Mouse (Mus musculus) heart, postnatal 0 days (tissue): ENCODE measurements around the gene Nrarp. TPM values are rescaled to one million over a fixed set of nuclear protein-coding genes. Genes with fewer than 3 reads are reported as not detected.

Experiments used
- ATAC-seq: fragments of 200-750 bp; cut with Nextera tagmentation; 2 replicates; pipeline ENCODE4 v1.8.0; 2017; ENCODE audit warnings: low read depth, moderate number of reproducible peaks, moderate library complexity; ENCODE audit not compliant: insufficient read depth
- DNase-seq: peaks from one replicate; pipeline ENCODE4 v3.0.0-alpha.2; 2016; ENCODE audit warnings: low spot score
- H3K27ac ChIP-seq: fragments of 300-500 bp; sonication (generic); 2 replicates; pipeline ENCODE4 v1.5.1; 2014; ENCODE audit warnings: low read depth, mild to moderate bottlenecking
- H3K27me3 ChIP-seq: fragments of 300-500 bp; sonication (generic); 2 replicates; pipeline ENCODE4 v1.6.1; 2014; ENCODE audit warnings: low read length, mixed read lengths; ENCODE audit not compliant: control insufficient read depth, insufficient read depth
- H3K36me3 ChIP-seq: fragments of 300-500 bp; sonication (generic); replicated peaks from 2 replicates; pipeline ENCODE4 v1.6.1; 2014; ENCODE audit warnings: low read length, mixed read lengths; ENCODE audit not compliant: control insufficient read depth, insufficient read depth
- H3K4me1 ChIP-seq: fragments of 300-500 bp; sonication (generic); 2 replicates; pipeline ENCODE4 v1.6.1; 2014; ENCODE audit warnings: antibody characterized with exemption; ENCODE audit not compliant: control insufficient read depth, insufficient read depth
- H3K4me2 ChIP-seq: fragments of 300-500 bp; sonication (generic); 2 replicates; pipeline ENCODE4 v1.6.1; 2014; ENCODE audit warnings: low read depth, mild to moderate bottlenecking, low read length, moderate library complexity
- H3K4me3 ChIP-seq: fragments of 300-500 bp; sonication (generic); 2 replicates; pipeline ENCODE4 v1.5.1; 2014; ENCODE audit warnings: low read depth, low read length
- H3K9ac ChIP-seq: fragments of 300-500 bp; sonication (generic); replicated peaks from 2 replicates; pipeline ENCODE4 v1.6.1; 2014; ENCODE audit warnings: low read depth, low read length, mixed read lengths
- H3K9me3 ChIP-seq: fragments of 300-500 bp; sonication (generic); replicated peaks from 2 replicates; pipeline ENCODE4 v1.6.1; 2016; ENCODE audit warnings: low read length; ENCODE audit not compliant: control insufficient read depth
- CTCF ChIP-seq: IDR thresholded peaks from 2 replicates; pipeline ENCODE4 v1.5.1; 2016; ENCODE audit warnings: antibody characterized with exemption, control low read depth, low read depth
- EP300 ChIP-seq: IDR thresholded peaks from 2 replicates; pipeline ENCODE4 v1.6.1; 2016; ENCODE audit warnings: antibody characterized with exemption, low read depth
- WGBS: fragments of 180-500 bp; shearing (Covaris S2); extraction: QIAGEN DNeasy Blood & Tissue Kit; methylation state at CpG from one replicate; pipeline ENCODE4 v1.1.7; 2014; 5-methylcytosine and 5-hydroxymethylcytosine counted together
- polyA plus RNA-seq: library from polyadenylated mRNA; unstranded; fragments of >200 nt; fragmentation: Nextera tagmentation; extraction: Ambion mirVana; gene quantifications from 2 replicates; pipeline ENCODE4 v1.2.1, GENCODE M21; 2015
- total RNA-seq: library from RNA; depleted of rRNA; stranded (reverse); fragments of >200 nt; gene quantifications from 2 replicates; pipeline ENCODE4 v1.2.3, GENCODE M21; 2014; ENCODE audit warnings: low replicate concordance; rRNA removed

The Nrarp gene
- total and polyA plus RNA-seq, 2 experiments from 2014 or later, result 8.8 to 38.1 TPM

DNA sequence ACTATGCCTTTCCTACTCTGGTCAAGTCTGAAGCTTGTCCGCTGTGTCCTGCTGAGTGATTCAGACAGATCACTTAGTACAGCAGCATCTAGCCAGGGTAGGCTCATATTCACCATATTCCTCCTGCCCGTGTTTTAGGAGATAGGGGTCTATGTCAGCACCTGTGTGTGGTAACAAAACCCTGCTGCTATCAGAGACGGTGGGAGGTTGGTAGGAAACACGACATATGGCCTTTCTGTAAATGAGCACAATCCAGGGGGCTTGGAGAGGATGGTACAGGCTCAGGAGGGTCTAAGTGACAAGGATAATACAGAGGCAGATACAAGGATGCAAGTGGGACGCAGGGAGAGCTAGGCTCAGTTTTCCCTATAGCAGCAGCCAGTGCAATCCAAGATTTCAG, 49.0 kb downstream of the Nrarp start:
- WGBS, result 60% methylated on average over 5 of the region's 5 CpGs
- DNase-seq (no peak), ATAC-seq (no peak)
- no peak overlapping the region for H3K4me2 ChIP-seq
- TF ChIP-seq EP300 (no peak), CTCF (no peak)
- H3K9me3 ChIP-seq, result no peaks in the 10 kb centered on the region
- H3K4me1 ChIP-seq, result peaks cover 15% of the 10 kb centered on the region
- H3K9ac ChIP-seq, result no peak overlapping the region
- 0 out of 2 replicates have a peak, but pooled peaks cover 5% of the 10 kb centered on the region for H3K27me3 ChIP-seq
- H3K4me3 ChIP-seq, result no peak overlapping the region
- no peak overlapping the region for H3K27ac ChIP-seq
- no peaks in the 10 kb centered on the region for H3K36me3 ChIP-seq

DNA sequence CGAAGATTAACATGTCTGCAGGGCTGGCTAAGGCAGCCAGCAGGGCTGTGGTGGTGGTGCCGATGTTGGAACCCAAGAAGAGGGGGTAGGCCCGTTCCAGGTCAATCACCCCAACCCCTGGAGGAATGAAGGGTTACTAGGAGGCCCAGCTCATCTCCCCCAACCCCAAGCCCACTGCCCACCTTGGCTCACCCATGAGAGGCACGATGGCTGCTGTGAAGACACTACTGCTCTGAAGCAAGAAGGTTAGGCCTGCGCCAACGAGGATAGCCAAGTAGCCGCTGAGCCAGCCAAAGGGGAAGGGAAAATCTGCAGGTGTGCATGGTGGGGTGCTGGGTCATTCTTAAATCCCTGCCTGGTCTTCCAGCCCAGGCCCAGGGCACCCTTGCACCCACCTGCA, 50.0 kb downstream of the Nrarp start:
- DNase-seq (no peak), ATAC-seq (no peak)
- WGBS, result 62% methylated on average over 7 of the region's 7 CpGs
- H3K9ac ChIP-seq, result no peak overlapping the region
- no peak for TF ChIP-seq CTCF
- no peak for TF ChIP-seq EP300
- H3K4me3 ChIP-seq, result no peak overlapping the region
- peaks cover 13% of the 10 kb centered on the region for H3K4me1 ChIP-seq
- H3K4me2 ChIP-seq, result no peak overlapping the region
- H3K27me3 ChIP-seq, result peaks cover 8% of the 10 kb centered on the region; the same call in 1 of the 2 replicates
- H3K36me3 ChIP-seq, result no peaks in the 10 kb centered on the region
- no peaks in the 10 kb centered on the region for H3K9me3 ChIP-seq
- H3K27ac ChIP-seq, result no peak overlapping the region

DNA sequence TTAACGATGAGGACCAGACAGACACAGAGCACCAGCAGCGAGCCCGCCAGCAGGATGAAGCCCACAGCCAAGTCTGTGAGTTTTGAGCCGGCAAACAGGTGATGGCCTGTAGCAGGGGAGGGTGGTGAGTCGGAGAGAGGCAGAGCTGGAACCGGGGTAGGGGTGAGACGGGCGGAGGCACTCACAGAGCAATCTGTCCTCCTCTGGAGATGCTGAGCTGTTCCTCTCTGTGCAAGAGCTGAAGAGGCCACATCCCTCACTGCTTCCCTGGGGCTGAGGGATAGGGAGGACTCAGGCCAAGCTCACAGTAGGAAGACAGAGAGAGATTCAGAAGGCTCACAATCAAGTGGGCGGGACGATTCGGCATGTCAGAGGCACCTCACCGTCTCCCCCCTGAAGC, 50.5 kb downstream of the Nrarp start:
- H3K36me3 ChIP-seq, result no peaks in the 10 kb centered on the region
- peaks cover 9% of the 10 kb centered on the region for H3K4me1 ChIP-seq
- peaks cover 9% of the 10 kb centered on the region; the same call in 1 of the 2 replicates for H3K27me3 ChIP-seq
- H3K9ac ChIP-seq, result no peak overlapping the region
- H3K9me3 ChIP-seq, result no peaks in the 10 kb centered on the region
- 47% methylated on average over 12 of the region's 12 CpGs for WGBS
- ATAC-seq (no peak), DNase-seq (no peak)
- no peak overlapping the region for H3K4me3 ChIP-seq
- H3K4me2 ChIP-seq, result no peak overlapping the region
- TF ChIP-seq EP300 (no peak), CTCF (no peak)
- H3K27ac ChIP-seq, result no peak overlapping the region

Other genes with a start within 250 kb of the Nrarp start
Only the 30 nearest of the 33 such genes appear.
- gene Zmynd19, start 231.0 kb upstream of the Nrarp start, total RNA-seq, result 5.9 and 21.3 TPM in 2 replicates
- 5.6 and 6.0 TPM in 2 replicates for gene Zmynd19, start 231.0 kb upstream of the Nrarp start, polyA plus RNA-seq
- gene Dph7, start 218.4 kb upstream of the Nrarp start, total RNA-seq, result 17.7 and 24.8 TPM in 2 replicates
- 10.2 and 11.7 TPM in 2 replicates for gene Dph7, start 218.4 kb upstream of the Nrarp start, polyA plus RNA-seq
- gene Mrpl41, start 205.7 kb upstream of the Nrarp start, total RNA-seq, result 62.3 and 69.5 TPM in 2 replicates
- 194 and 197 TPM in 2 replicates for gene Mrpl41, start 205.7 kb upstream of the Nrarp start, polyA plus RNA-seq
- gene Pnpla7, start 204.7 kb upstream of the Nrarp start, total RNA-seq, result 10.0 and 19.5 TPM in 2 replicates
- 9.5 and 10.9 TPM in 2 replicates for gene Pnpla7, start 204.7 kb upstream of the Nrarp start, polyA plus RNA-seq
- gene Nsmf, start 126.4 kb upstream of the Nrarp start, total RNA-seq, result 68.3 and 86.7 TPM in 2 replicates
- gene Nsmf, start 126.4 kb upstream of the Nrarp start, polyA plus RNA-seq, result 33.5 and 36.0 TPM in 2 replicates
- gene Entpd8, start 100.5 kb upstream of the Nrarp start, total RNA-seq, result not detected in 2 replicates
- gene Entpd8, start 100.5 kb upstream of the Nrarp start, polyA plus RNA-seq, result not detected in 2 replicates
- not detected in 2 replicates for gene Noxa1, start 85.6 kb upstream of the Nrarp start, total RNA-seq
- gene Noxa1, start 85.6 kb upstream of the Nrarp start, polyA plus RNA-seq, result not detected in 2 replicates
- 4.9 and 8.6 TPM in 2 replicates for gene Tor4a, start 16.1 kb downstream of the Nrarp start, total RNA-seq
- gene Tor4a, start 16.1 kb downstream of the Nrarp start, polyA plus RNA-seq, result 4.4 and 5.2 TPM in 2 replicates
- gene Nelfb, start 30.7 kb downstream of the Nrarp start, total RNA-seq, result 49.0 and 63.7 TPM in 2 replicates
- 38.4 and 41.9 TPM in 2 replicates for gene Nelfb, start 30.7 kb downstream of the Nrarp start, polyA plus RNA-seq
- gene Stpg3, start 33.9 kb downstream of the Nrarp start, total RNA-seq, result not detected in 2 replicates
- gene Stpg3, start 33.9 kb downstream of the Nrarp start, polyA plus RNA-seq, result not detected in 2 replicates
- gene Fam166a, start 38.0 kb downstream of the Nrarp start, total RNA-seq, result not detected in 2 replicates
- 0.33 TPM in 1 of 2 replicates, not detected in the other for gene Fam166a, start 38.0 kb downstream of the Nrarp start, polyA plus RNA-seq
- 665 and 888 TPM in 2 replicates for gene Tubb4b, start 43.9 kb downstream of the Nrarp start, total RNA-seq
- gene Tubb4b, start 43.9 kb downstream of the Nrarp start, polyA plus RNA-seq, result 217 and 244 TPM in 2 replicates
- not detected in 2 replicates for gene Slc34a3, start 53.6 kb downstream of the Nrarp start, total RNA-seq
- not detected in 2 replicates for gene Slc34a3, start 53.6 kb downstream of the Nrarp start, polyA plus RNA-seq
- gene Rnf224, start 56.0 kb downstream of the Nrarp start, total RNA-seq, result not detected in 2 replicates
- not detected in 2 replicates for gene Rnf224, start 56.0 kb downstream of the Nrarp start, polyA plus RNA-seq
- 2.4 and 4.1 TPM in 2 replicates for gene Rnf208, start 61.5 kb downstream of the Nrarp start, total RNA-seq
- gene Rnf208, start 61.5 kb downstream of the Nrarp start, polyA plus RNA-seq, result 0.92 and 1.1 TPM in 2 replicates
- gene Cysrt1, start 61.7 kb downstream of the Nrarp start, total RNA-seq, result not detected in 2 replicates
- not detected in 2 replicates for gene Cysrt1, start 61.7 kb downstream of the Nrarp start, polyA plus RNA-seq
- gene AL732309.1, start 66.1 kb downstream of the Nrarp start, total RNA-seq, result 4.8 and 6.9 TPM in 2 replicates
- gene AL732309.1, start 66.1 kb downstream of the Nrarp start, polyA plus RNA-seq, result 0.97 and 1.6 TPM in 2 replicates
- gene Tmem203, start 74.7 kb downstream of the Nrarp start, total RNA-seq, result 35.3 and 42.0 TPM in 2 replicates
- gene Tmem203, start 74.7 kb downstream of the Nrarp start, polyA plus RNA-seq, result 25.6 and 26.5 TPM in 2 replicates
- gene Tprn, start 81.9 kb downstream of the Nrarp start, total RNA-seq, result 5.2 and 5.4 TPM in 2 replicates
- 3.6 and 3.7 TPM in 2 replicates for gene Tprn, start 81.9 kb downstream of the Nrarp start, polyA plus RNA-seq
- gene Ssna1, start 91.7 kb downstream of the Nrarp start, total RNA-seq, result 58.9 and 110 TPM in 2 replicates
- gene Ssna1, start 91.7 kb downstream of the Nrarp start, polyA plus RNA-seq, result 111 and 117 TPM in 2 replicates
- gene Anapc2, start 91.7 kb downstream of the Nrarp start, total RNA-seq, result 31.4 and 48.6 TPM in 2 replicates
- gene Anapc2, start 91.7 kb downstream of the Nrarp start, polyA plus RNA-seq, result 41.0 and 46.5 TPM in 2 replicates
- gene Tmem210, start 107.4 kb downstream of the Nrarp start, total RNA-seq, result not detected in 2 replicates
- not detected in 2 replicates for gene Tmem210, start 107.4 kb downstream of the Nrarp start, polyA plus RNA-seq
- not detected in 2 replicates for gene Lrrc26, start 109.2 kb downstream of the Nrarp start, total RNA-seq
- 1.2 TPM in 1 of 2 replicates, not detected in the other for gene Lrrc26, start 109.2 kb downstream of the Nrarp start, polyA plus RNA-seq
- 0.46 TPM in 1 of 2 replicates, not detected in the other for gene Grin1, start 138.4 kb downstream of the Nrarp start, total RNA-seq
- gene Grin1, start 138.4 kb downstream of the Nrarp start, polyA plus RNA-seq, result not detected in 2 replicates
- 20.1 and 41.2 TPM in 2 replicates for gene Man1b1, start 151.6 kb downstream of the Nrarp start, total RNA-seq
- 18.8 and 19.5 TPM in 2 replicates for gene Man1b1, start 151.6 kb downstream of the Nrarp start, polyA plus RNA-seq
- 9.0 and 13.2 TPM in 2 replicates for gene Dpp7, start 175.6 kb downstream of the Nrarp start, total RNA-seq
- gene Dpp7, start 175.6 kb downstream of the Nrarp start, polyA plus RNA-seq, result 4.3 and 4.6 TPM in 2 replicates
- 1.3 and 10.9 TPM in 2 replicates for gene Uap1l1, start 184.9 kb downstream of the Nrarp start, total RNA-seq
- 13.0 and 14.3 TPM in 2 replicates for gene Uap1l1, start 184.9 kb downstream of the Nrarp start, polyA plus RNA-seq
- 14.0 and 26.1 TPM in 2 replicates for gene Sapcd2, start 191.6 kb downstream of the Nrarp start, total RNA-seq
- gene Sapcd2, start 191.6 kb downstream of the Nrarp start, polyA plus RNA-seq, result 5.6 and 6.4 TPM in 2 replicates
- 7.9 and 44.8 TPM in 2 replicates for gene Entpd2, start 215.1 kb downstream of the Nrarp start, total RNA-seq
- 3.5 and 4.2 TPM in 2 replicates for gene Entpd2, start 215.1 kb downstream of the Nrarp start, polyA plus RNA-seq
- gene Npdc1, start 218.6 kb downstream of the Nrarp start, total RNA-seq, result 43.0 and 49.7 TPM in 2 replicates
- 21.0 and 24.5 TPM in 2 replicates for gene Npdc1, start 218.6 kb downstream of the Nrarp start, polyA plus RNA-seq